Mouse (Mus musculus) gonadal fat pad, adult 2 months (tissue): ENCODE measurements around the gene Gm8011. TPM values are rescaled to one million over a fixed set of nuclear protein-coding genes. Genes with fewer than 3 reads are reported as not detected.
"Not testable (repeated sequence)": the region's sequence is repeated elsewhere in the genome, so short reads cannot be mapped to it uniquely, and the experiment has no call there.

Experiments
- DNase-seq: peaks from one replicate; pipeline ENCODE4 v3.0.0-alpha.2; 2012; ENCODE audit warnings: low read depth
- polyA plus RNA-seq: library from polyadenylated mRNA; depleted of rRNA; stranded (reverse); fragments of >200 nt; gene quantifications from 2 replicates; pipeline ENCODE4 v1.2.3, GENCODE M21; 2012; rRNA removed

Gene Gm8011
- not detected in 2 replicates for polyA plus RNA-seq

GRCm38 (mm10) chr14:42463581-42463980 lies at the start of gene Gm8011:
Gm8011 (plus strand) TSS chr14:42463881.
- DNase-seq, result not testable (repeated sequence)

- not testable (repeated sequence) for DNase-seq
These were observed 24.1 kb upstream of the Gm8011 start, which contains the start of gene Gm8005 for GRCm38 (mm10) chr14:42439573-42439972. Gm8005 (minus strand) TSS chr14:42439673.

GRCm38 (mm10) chr14:42502249-42502648 lies 38.6 kb downstream of the Gm8011 start, which contains the start of gene Gm8020:
Gm8020 (minus strand) TSS chr14:42502349.
- not testable (repeated sequence) for DNase-seq

Other genes starting within 250 kb of the Gm8011 start
- not detected in 2 replicates for gene Gm17026, start 203.8 kb upstream of the Gm8011 start, polyA plus RNA-seq
- not detected in 2 replicates for gene Gm9611, start 166.5 kb upstream of the Gm8011 start, polyA plus RNA-seq
- gene Gm7995, start 153.7 kb upstream of the Gm8011 start, polyA plus RNA-seq, result not detected in 2 replicates
- gene Gm8005, start 24.2 kb upstream of the Gm8011 start, polyA plus RNA-seq, result not detected in 2 replicates
- gene Gm8020, start 38.5 kb downstream of the Gm8011 start, polyA plus RNA-seq, result not detected in 2 replicates
- gene Gm8024, start 60.4 kb downstream of the Gm8011 start, polyA plus RNA-seq, result not detected in 2 replicates
- gene Gm17124, start 136.0 kb downstream of the Gm8011 start, polyA plus RNA-seq, result not detected in 2 replicates
- not detected in 2 replicates for gene Gm3633, start 178.0 kb downstream of the Gm8011 start, polyA plus RNA-seq
- not detected in 2 replicates for gene Gm10378, start 192.1 kb downstream of the Gm8011 start, polyA plus RNA-seq